Mouse (Mus musculus): ENCODE measurements around the gene Nrxn1.

The Nrxn1 gene

DNA sequence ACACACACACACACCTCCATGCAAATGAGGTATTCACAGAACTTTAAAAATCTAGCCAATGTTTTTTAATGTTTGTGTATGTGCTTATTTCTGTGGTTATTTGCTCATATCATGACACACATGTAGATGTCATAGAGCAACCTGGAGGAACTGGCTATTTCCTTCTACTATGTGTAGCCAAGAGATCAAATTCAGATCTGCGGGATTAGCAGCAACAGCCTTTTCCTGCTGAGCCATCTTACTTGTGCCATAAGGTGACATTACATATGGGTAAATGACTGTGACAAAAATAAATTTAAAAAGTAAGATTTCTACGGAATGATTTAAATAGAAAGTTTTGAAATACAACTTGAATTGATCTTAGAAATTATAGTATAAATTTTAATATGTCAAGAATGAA lies 672.1 kb downstream of the Nrxn1 start:
- no peak for DNase-seq

- DNase-seq = no peak
Measured at GRCm38 (mm10) chr17:90419615-90420014, 673.3 kb downstream of the Nrxn1 start.

GRCm38 (mm10) chr17:90396357-90396756 lies 696.5 kb downstream of the Nrxn1 start:
- no peak for DNase-seq

- DNase-seq = no peak
Measured at GRCm38 (mm10) chr17:90394606-90395005, 698.3 kb downstream of the Nrxn1 start.

DNA sequence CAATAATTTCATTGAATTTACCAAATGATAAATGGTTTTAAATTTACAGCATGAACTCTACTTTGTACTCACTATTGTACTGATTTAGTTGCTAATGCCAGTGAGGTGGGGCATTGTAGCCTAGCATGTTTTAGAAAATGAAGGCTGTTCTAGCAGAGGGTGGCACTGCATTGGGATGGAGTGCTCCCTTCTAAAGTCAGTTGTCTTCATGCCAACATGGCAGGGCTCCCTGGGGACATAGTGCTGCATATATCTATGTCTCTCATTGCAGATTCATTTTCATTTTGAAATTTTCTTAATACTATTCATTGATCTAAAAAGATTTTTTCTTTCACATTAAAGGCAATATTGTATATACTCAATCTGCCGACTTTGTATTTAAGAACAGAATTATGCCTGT lies 700.1 kb downstream of the Nrxn1 start:
- no peak for DNase-seq

DNA sequence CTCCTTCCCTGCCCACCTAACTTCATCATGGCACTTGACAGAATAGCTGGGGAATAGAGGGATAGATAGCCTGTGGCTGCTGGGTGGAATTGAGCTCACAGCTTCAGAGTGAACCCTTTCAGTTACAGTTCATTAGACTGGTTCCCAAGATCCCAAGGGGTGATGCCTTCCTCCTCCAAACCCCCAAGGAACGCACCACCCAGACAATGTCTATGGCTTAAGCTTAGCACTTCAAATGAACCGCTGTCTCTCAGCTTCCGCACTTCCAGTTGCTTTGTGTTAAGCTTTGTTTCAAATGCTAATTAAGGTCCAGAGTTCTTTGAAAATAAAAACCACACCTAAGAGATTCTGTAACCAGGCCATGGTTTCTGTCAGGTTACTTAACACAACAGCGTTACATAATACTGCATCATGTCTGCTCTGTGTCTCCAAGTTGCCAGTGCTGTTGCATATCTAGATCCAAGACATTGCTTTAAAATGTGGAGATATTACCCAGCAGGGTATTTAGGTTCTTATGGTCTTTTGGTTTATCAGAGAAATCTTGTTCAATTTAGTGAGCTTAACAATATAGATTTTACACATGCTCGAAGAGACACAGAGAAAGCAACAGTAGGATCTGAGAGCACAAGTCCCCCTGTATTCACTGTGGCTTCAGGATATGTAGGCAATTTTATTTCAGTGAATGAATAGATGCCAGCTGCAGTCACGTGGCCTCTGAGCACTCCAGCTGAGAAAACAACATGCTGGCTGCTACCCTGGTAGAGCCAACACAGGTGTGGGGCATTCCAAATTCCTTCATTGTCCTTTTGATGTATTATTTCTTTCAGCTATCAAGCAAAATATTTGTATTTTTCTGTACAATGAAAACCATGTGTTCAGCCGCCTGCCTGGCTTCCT lies 702.3 kb downstream of the Nrxn1 start:
- DNase-seq = no peak

DNA sequence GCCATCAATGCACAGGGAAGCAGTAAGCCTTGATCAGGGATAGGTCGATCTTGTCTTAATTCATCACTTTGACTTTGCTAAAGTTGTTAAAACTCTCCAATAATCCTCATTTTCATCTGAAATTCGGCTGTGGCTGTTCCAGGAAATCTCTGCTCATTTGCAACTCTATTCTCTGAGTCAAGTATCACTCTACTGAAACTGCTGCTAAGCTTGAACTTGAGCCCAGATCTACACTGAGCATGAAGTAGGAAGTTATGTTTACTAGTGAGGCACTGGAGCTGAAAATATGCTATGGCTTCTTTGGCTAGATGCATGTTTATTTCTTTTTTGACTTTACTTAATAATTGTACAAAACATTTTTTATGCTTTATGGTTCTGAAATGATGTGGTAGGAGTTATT lies 708.0 kb downstream of the Nrxn1 start:
- DNase-seq = no peak

GRCm38 (mm10) chr17:90382496-90383443 lies 710.1 kb downstream of the Nrxn1 start:
- DNase-seq = peak; percentile 64 to 72

- DNase-seq = no peak
Measured at GRCm38 (mm10) chr17:90376533-90376932, 716.3 kb downstream of the Nrxn1 start.

DNA sequence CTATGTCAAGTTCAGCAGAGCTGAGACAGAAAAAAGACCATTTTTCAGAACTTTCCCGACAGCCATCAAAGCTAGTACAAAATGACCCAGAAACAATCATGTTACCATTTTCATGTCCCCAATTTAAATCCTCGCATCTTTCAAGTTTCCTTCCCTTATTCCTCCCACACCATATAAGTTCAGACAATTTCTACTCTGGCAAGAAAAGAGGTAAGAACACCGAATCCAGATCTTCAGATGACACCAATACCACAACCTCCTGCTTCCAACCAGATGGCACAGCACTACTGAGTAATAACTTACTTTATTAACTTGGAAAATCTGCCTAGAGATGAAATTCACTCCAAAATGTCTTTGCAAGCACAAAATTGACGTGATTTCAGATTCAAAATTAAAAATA lies 730.7 kb downstream of the Nrxn1 start:
- DNase-seq = no peak

DNA sequence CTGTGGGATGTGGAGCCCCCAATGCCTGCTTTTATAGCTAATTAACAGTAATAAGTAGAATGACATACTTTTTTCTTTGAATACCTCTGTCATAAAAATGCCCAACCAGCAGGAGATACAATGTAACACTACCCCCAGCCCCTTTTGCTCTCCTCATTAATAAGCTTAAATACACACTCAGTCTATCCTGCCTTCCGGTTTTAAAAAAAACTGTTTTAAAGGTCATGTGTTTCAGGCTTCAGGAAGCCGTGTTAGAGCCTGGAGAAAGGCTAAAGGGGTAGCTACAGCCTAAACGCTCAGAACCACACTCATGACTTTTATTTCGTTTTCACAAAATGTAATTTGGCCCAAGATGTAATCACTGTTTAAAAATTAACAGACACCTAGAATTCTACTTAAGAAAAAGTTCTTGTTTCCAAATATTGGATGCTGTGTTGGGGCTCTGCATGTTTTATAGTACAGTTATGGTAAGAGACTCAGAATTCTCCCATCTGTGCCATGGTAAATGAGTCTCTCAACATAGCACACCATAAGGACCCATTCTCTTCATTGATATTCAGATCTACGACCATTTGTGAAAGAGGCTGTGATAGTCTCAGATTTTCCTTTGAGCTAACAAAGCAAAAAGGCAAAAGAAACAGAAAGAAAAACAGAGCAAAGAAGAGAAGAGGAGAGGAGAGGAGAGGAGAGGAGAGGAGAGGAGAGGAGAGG lies 743.3 kb downstream of the Nrxn1 start:
- no peak for DNase-seq

DNA sequence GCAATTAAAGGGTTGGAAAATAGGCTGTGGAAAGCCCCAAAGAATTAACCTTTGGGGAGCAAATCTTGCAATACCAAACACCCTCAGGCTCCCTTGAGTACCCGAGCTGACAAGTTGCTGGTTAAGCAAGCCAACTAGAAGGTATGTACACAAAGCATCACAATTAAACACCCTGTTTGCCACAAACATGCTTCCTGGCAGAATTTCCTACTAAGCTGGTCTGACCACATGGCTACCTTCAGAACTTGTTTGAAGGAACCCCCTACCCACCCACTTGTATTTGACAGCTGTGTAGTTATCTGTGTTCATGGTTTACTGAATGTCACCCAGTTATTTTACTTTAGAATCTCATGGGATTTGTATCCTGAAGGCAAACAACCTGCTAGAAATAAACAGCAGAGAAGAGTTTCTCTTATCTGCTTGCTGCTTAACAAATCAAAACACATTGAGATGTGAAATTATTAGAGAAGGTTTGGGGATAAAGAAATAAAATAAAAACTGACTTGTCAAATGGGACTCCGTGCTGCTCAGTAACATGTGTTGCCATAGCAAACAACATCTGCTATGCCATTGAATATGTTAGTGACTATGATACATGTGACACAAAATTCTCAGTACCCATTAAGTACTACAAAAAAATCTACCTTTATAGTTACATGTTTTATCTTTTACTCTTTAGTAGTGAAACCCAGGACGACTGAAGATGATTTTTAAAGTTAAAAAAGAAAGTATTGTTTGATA lies 746.0 kb downstream of the Nrxn1 start:
- no peak for DNase-seq

DNA sequence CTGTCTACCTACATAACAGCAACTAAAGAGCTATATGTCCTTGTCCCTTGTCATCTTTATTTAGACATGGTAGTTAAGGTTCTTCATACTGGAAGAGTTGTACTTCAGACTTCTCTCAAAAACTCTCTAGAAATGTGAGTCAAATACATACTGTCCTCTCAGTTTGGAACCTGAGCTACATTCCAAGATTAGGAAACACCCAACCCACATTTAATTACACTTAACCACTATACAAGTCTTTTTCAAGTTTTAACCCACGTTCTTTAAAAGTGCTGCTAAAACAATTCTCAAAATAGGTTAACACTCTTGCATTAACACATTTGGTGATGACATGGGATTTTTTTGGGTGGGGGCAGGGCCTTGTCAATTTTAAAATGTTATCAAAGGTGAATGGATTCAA lies 759.4 kb downstream of the Nrxn1 start:
- no peak for DNase-seq

GRCm38 (mm10) chr17:90323674-90324073 lies 769.2 kb downstream of the Nrxn1 start:
- DNase-seq = no peak

GRCm38 (mm10) chr17:90272225-90272624 lies 820.6 kb downstream of the Nrxn1 start:
- no peak for DNase-seq

GRCm38 (mm10) chr17:90271165-90271564 lies 821.7 kb downstream of the Nrxn1 start:
- no peak for DNase-seq

- DNase-seq = no peak
Measured at GRCm38 (mm10) chr17:90269143-90269542, 823.7 kb downstream of the Nrxn1 start.

- no peak for DNase-seq
Measured at GRCm38 (mm10) chr17:90253451-90254131, 839.3 kb downstream of the Nrxn1 start.

DNA sequence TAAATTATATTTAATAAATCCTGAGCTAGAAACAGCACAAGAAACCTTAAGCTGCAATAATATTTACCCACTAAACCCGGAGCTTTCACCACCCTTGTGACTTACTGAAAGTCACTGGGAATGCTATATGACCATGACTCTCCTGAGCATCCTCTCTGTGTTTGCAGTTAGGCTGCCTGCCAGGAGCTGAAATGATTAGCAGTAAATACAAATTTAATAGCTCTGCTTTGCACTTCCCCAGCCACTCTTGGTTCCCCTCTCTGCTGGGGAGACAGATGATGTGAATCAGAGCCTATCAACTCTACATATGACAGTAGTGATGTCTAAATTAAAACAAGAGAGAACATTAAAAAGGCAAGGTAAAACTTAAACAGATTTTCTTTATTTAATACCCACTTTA lies 840.7 kb downstream of the Nrxn1 start:
- peak; percentile 3 to 4 for DNase-seq

GRCm38 (mm10) chr17:90247071-90247849 lies 845.6 kb downstream of the Nrxn1 start:
- no peak for DNase-seq

- no peak for DNase-seq
Measured at GRCm38 (mm10) chr17:90244339-90244738, 848.5 kb downstream of the Nrxn1 start.
